Mouse (Mus musculus): ENCODE data around the gene Ndufaf8. TPM values are rescaled to one million over a fixed set of nuclear protein-coding genes. Genes with fewer than 3 reads are reported as not detected.
A peak's percentile ranks its signal among the peaks of the same experiment; 100 is the strongest.

Ndufaf8 gene
- polyA plus RNA-seq, 1 experiment from 2014 or later, result 82.0 TPM

GRCm38 (mm10) chr11:120092817-120093591 is 5.7 kb upstream of the Ndufaf8 start:
- Histone ChIP-seq H3K27ac (replicated peaks) (no peak overlapping the region), H3K9me3 (no peaks in the 10 kb centered on the region), H3K4me3 (no peak overlapping the region), H3K27me3 (replicated peaks; ENCODE audit: low read depth, poor library complexity, severe bottlenecking) (no peaks in the 10 kb centered on the region), H3K36me3 (replicated peaks) (peaks cover 65% of the 10 kb centered on the region), H3K4me1 (peaks cover 8% of the 10 kb centered on the region)
- no peak for DNase-seq (ENCODE audit: low spot score)
- 81% methylated on average over 23 of the region's 23 CpGs for WGBS

- Histone ChIP-seq H3K9me3 (no peaks in the 10 kb centered on the region), H3K4me1 (peaks cover 30% of the 10 kb centered on the region), H3K27me3 (replicated peaks; ENCODE audit: low read depth, poor library complexity, severe bottlenecking) (no peaks in the 10 kb centered on the region), H3K36me3 (replicated peaks) (peaks cover 48% of the 10 kb centered on the region), H3K27ac (replicated peaks) (no peak overlapping the region), H3K4me3 (no peak overlapping the region)
- 10% methylated on average over 3 of the region's 3 CpGs for WGBS
- DNase-seq (ENCODE audit: low spot score), result peak; percentile 77
Measured at GRCm38 (mm10) chr11:120101036-120101435, 2.3 kb downstream of the Ndufaf8 start.

- no peaks in the 10 kb centered on the region for H3K9me3 ChIP-seq
- H3K36me3 ChIP-seq (replicated peaks), result peaks cover 65% of the 10 kb centered on the region
- H3K4me1 ChIP-seq, result peaks cover 19% of the 10 kb centered on the region
- WGBS, result 92% methylated on average over 3 of the region's 3 CpGs
- H3K4me3 ChIP-seq, result no peak overlapping the region
- H3K27me3 ChIP-seq (replicated peaks; ENCODE audit: low read depth, poor library complexity, severe bottlenecking), result no peaks in the 10 kb centered on the region
- no peak overlapping the region for H3K27ac ChIP-seq (replicated peaks)
- no peak for DNase-seq (ENCODE audit: low spot score)
Measured at GRCm38 (mm10) chr11:120103431-120103997, 4.8 kb downstream of the Ndufaf8 start.

- DNase-seq (ENCODE audit: low spot score), result no peak
- Histone ChIP-seq H3K27ac (replicated peaks) (no peak overlapping the region), H3K4me1 (no peaks in the 10 kb centered on the region), H3K27me3 (replicated peaks; ENCODE audit: low read depth, poor library complexity, severe bottlenecking) (no peaks in the 10 kb centered on the region), H3K4me3 (no peak overlapping the region), H3K9me3 (no peaks in the 10 kb centered on the region), H3K36me3 (replicated peaks) (peaks cover 78% of the 10 kb centered on the region)
- WGBS, result 78% methylated on average over 2 of the region's 2 CpGs
Measured at GRCm38 (mm10) chr11:120107026-120107425, 8.3 kb downstream of the Ndufaf8 start.

GRCm38 (mm10) chr11:120107796-120108195 is 9.1 kb downstream of the Ndufaf8 start:
- no peak overlapping the region for H3K27ac ChIP-seq (replicated peaks)
- H3K36me3 ChIP-seq (replicated peaks), result peaks cover 86% of the 10 kb centered on the region
- WGBS, result 89% methylated on average over 9 of the region's 9 CpGs
- no peaks in the 10 kb centered on the region for H3K27me3 ChIP-seq (replicated peaks; ENCODE audit: low read depth, poor library complexity, severe bottlenecking)
- no peak for DNase-seq (ENCODE audit: low spot score)
- no peaks in the 10 kb centered on the region for H3K9me3 ChIP-seq
- peaks cover 6% of the 10 kb centered on the region; the same call in 1 of the 2 replicates for H3K4me1 ChIP-seq
- H3K4me3 ChIP-seq, result no peak overlapping the region

GRCm38 (mm10) chr11:120109558-120110210 is 11.0 kb downstream of the Ndufaf8 start:
- no peak overlapping the region for H3K27ac ChIP-seq (replicated peaks)
- H3K4me3 ChIP-seq, result no peak overlapping the region
- no peak for DNase-seq (ENCODE audit: low spot score)
- H3K27me3 ChIP-seq (replicated peaks; ENCODE audit: low read depth, poor library complexity, severe bottlenecking), result no peaks in the 10 kb centered on the region
- H3K9me3 ChIP-seq, result no peaks in the 10 kb centered on the region
- 74% methylated on average over 14 of the region's 14 CpGs for WGBS
- H3K36me3 ChIP-seq (replicated peaks), result peaks cover 90% of the 10 kb centered on the region
- peaks cover 18% of the 10 kb centered on the region for H3K4me1 ChIP-seq

GRCm38 (mm10) chr11:120110554-120110953 is 11.8 kb downstream of the Ndufaf8 start:
- Histone ChIP-seq H3K27me3 (replicated peaks; ENCODE audit: low read depth, poor library complexity, severe bottlenecking) (no peaks in the 10 kb centered on the region), H3K4me3 (no peak overlapping the region), H3K27ac (replicated peaks) (peak overlapping the region; percentile 19), H3K4me1 (peaks cover 27% of the 10 kb centered on the region), H3K36me3 (replicated peaks) (peaks cover 90% of the 10 kb centered on the region), H3K9me3 (no peaks in the 10 kb centered on the region)
- 70% methylated on average over 7 of the region's 7 CpGs for WGBS
- no peak for DNase-seq (ENCODE audit: low spot score)

GRCm38 (mm10) chr11:120111033-120111432 is 12.3 kb downstream of the Ndufaf8 start:
- WGBS, result 5% methylated on average over 2 of the region's 2 CpGs

GRCm38 (mm10) chr11:120112136-120112535 is 13.4 kb downstream of the Ndufaf8 start:
- Histone ChIP-seq H3K9me3 (no peaks in the 10 kb centered on the region), H3K4me3 (0 out of 2 replicates have a peak overlapping the region, but pooled peaks have one; percentile 6), H3K36me3 (replicated peaks) (peaks cover 90% of the 10 kb centered on the region), H3K27me3 (replicated peaks; ENCODE audit: low read depth, poor library complexity, severe bottlenecking) (no peaks in the 10 kb centered on the region), H3K27ac (replicated peaks) (no peak overlapping the region), H3K4me1 (peaks cover 28% of the 10 kb centered on the region)
- DNase-seq (ENCODE audit: low spot score), result no peak
- WGBS, result 95% methylated on average over 4 of the region's 4 CpGs

More at GRCm38 (mm10) chr11:120111033-120111432, 12.3 kb downstream of the Ndufaf8 start:
- H3K27me3 ChIP-seq (replicated peaks; ENCODE audit: low read depth, poor library complexity, severe bottlenecking), result no peaks in the 10 kb centered on the region
- H3K27ac ChIP-seq (replicated peaks), result peak overlapping the region; percentile 19; the same call in 1 of the 2 replicates
- DNase-seq (ENCODE audit: low spot score), result peak; percentile 79
- no peaks in the 10 kb centered on the region for H3K9me3 ChIP-seq
- no peak overlapping the region for H3K4me3 ChIP-seq
- H3K4me1 ChIP-seq, result peaks cover 28% of the 10 kb centered on the region
- peaks cover 90% of the 10 kb centered on the region for H3K36me3 ChIP-seq (replicated peaks)

GRCm38 (mm10) chr11:120114488-120115215 is 15.9 kb downstream of the Ndufaf8 start:
- Histone ChIP-seq H3K9me3 (no peaks in the 10 kb centered on the region), H3K4me3 (peak overlapping the region; percentile 6; the same call in 1 of the 2 replicates), H3K4me1 (peaks cover 28% of the 10 kb centered on the region), H3K27me3 (replicated peaks; ENCODE audit: low read depth, poor library complexity, severe bottlenecking) (no peaks in the 10 kb centered on the region), H3K27ac (replicated peaks) (peak overlapping the region; percentile 59), H3K36me3 (replicated peaks) (peaks cover 89% of the 10 kb centered on the region)
- WGBS, result 77% methylated on average over 21 of the region's 21 CpGs
- DNase-seq (ENCODE audit: low spot score), result peak; percentile 74

- Histone ChIP-seq H3K4me3 (no peak overlapping the region), H3K27me3 (replicated peaks; ENCODE audit: low read depth, poor library complexity, severe bottlenecking) (no peaks in the 10 kb centered on the region), H3K4me1 (peaks cover 30% of the 10 kb centered on the region), H3K27ac (replicated peaks) (no peak overlapping the region), H3K36me3 (replicated peaks) (peaks cover 96% of the 10 kb centered on the region), H3K9me3 (no peaks in the 10 kb centered on the region)
- 90% methylated on average over 2 of the region's 2 CpGs for WGBS
- DNase-seq (ENCODE audit: low spot score), result no peak
Measured at GRCm38 (mm10) chr11:120117626-120118025, 18.9 kb downstream of the Ndufaf8 start.

GRCm38 (mm10) chr11:120119108-120119507 is 20.4 kb downstream of the Ndufaf8 start:
- Histone ChIP-seq H3K4me1 (peaks cover 23% of the 10 kb centered on the region), H3K27ac (replicated peaks) (no peak overlapping the region), H3K4me3 (no peak overlapping the region), H3K36me3 (replicated peaks) (peaks cover 97% of the 10 kb centered on the region), H3K9me3 (no peaks in the 10 kb centered on the region), H3K27me3 (replicated peaks; ENCODE audit: low read depth, poor library complexity, severe bottlenecking) (no peaks in the 10 kb centered on the region)
- DNase-seq (ENCODE audit: low spot score), result no peak
- WGBS, result 94% methylated on average over 7 of the region's 7 CpGs
